Mouse (Mus musculus): ENCODE results near the gene Pawr.

Gene Pawr

DNA sequence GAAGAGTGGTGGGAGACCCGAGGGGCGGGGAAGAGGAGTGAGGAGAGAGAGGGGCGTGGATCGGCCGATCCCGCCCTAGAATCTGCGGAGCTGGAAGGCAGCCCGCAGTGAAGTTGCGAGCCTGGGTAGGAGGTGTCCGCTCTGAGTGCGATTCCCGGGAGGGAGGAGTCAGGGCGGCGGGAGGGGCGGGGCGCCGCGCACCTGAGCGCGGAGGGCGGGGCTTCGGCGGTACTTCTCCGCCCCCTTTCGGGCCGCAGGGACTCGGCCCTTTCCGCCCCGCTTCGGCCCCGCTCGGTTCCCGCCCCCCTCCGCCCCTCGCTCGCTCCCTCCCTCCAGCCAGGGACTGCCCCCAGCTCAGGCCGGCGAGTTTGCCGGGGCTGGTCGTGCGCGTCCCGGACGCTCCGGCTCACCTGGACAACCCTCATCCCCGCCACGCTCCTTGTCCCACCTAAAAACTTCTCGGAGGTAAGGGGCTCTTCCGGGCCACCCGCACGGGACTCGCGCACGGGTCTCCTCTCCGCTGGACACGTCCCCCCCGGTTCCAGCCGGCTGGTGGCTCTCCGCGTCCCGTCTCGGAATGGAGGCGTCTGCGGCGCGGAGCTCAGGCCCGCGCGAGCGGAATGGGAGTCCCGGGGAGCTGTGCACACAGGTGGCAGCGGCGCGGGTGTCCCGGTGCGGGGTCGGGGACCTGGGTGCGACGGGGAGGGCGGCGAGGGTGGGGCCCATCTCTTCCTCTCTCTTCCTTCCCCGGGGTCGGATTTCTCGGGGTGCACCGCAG lies at the start of gene Pawr:
Gene Pawr, plus strand, starts transcription at position 338 of the 778 bp plus-strand sequence.
- DNase-seq (ENCODE audit: low read depth, low spot score), result peak; percentile 67

DNA sequence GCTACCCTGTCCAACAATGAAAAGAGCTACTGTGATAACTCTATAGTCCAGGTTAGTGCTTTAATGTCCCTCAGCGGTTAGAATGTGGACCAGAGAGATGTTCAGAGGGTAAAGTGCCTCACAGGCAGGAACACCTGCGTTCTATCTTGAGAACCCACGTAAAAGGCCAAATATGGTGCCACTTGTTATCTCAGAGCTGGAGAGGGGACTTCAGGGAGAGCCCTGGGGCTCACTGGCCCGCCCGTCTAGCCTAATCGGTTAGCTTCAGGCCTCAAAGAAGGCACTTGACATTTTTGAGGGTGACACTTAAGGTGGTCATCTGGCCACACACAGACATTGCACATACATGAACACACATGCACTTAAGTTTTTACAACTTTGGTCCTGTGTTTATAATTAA lies 49.6 kb upstream of the Pawr start:
- DNase-seq (ENCODE audit: low read depth, low spot score), result no peak

DNA sequence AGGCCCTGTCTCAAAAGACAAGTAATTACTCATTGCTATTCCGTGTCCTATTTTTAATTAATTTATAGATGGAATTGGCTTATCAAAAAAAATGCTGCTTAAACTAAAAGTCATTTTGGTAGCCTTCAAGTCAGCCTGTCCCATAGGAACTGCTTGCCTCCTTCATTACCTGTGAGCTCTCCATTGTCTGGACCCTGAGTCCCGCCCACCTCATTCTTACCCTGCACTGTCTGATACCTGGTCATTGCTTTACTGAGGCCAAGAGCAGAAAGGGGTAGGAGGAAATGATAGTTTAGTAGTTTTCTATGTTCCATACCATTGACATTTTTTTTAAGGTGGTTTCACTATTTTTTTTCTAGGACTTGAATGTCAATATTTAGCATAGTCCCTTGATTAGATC lies 48.5 kb upstream of the Pawr start:
- no peak for DNase-seq (ENCODE audit: low read depth, low spot score)

DNA sequence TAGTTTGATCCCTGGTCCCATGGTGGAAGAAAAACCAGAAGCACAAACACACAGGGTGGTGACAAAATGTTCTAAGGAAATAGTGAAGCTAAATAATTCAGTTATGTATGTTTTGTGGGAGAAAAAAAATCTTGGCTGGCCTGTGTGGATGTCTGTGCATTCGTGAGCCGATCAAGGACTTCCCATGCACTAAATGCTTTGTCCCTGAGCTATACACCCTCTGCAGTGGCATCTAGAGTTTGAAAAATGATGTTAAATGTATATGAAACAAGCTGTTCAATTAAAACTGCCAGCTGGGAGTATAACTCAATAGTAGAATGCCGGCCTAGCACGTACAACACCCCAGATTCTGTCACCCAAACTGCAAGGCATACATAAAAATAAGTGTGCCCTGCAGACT lies 48.1 kb upstream of the Pawr start:
- DNase-seq (ENCODE audit: low read depth, low spot score), result no peak

DNA sequence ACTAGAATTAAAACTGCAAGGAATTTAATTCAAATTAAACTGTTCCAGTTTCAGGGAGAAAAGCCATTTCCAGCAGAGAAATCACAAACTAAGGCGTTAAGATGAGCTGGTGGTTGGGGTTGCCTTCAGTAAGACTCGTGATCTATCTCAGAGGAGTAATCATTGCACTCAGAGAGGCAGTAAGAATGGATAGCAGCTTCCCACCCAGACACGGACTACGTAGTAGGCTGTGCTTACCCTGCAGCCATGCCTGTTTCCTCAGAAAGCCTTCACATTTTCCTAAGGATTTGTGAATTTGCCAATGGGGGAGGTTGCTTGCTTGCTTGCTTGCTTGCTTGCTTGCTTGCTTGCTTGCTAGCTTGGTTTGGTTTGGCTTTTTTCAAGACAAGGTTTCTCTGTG lies 47.5 kb upstream of the Pawr start:
- DNase-seq (ENCODE audit: low read depth, low spot score), result no peak

DNA sequence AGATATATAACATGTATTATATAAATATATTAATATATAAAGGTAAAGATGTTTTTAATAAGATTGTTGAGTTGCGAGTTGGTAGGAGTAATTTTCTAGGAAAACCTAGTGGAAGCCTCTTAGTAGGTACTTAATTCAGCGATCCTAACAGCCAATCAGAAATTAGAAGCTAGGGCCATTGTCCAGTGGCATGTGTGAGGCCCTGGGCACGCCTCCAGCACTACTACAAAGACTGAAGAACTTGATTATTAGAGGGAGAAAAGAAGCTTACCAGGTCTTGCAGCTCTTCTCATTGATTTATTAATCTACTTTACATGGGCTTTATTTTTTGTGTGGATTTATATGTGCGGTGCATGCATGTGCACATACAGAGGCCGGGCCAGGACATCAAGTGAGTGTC lies 46.9 kb upstream of the Pawr start:
- no peak for DNase-seq (ENCODE audit: low read depth, low spot score)

DNA sequence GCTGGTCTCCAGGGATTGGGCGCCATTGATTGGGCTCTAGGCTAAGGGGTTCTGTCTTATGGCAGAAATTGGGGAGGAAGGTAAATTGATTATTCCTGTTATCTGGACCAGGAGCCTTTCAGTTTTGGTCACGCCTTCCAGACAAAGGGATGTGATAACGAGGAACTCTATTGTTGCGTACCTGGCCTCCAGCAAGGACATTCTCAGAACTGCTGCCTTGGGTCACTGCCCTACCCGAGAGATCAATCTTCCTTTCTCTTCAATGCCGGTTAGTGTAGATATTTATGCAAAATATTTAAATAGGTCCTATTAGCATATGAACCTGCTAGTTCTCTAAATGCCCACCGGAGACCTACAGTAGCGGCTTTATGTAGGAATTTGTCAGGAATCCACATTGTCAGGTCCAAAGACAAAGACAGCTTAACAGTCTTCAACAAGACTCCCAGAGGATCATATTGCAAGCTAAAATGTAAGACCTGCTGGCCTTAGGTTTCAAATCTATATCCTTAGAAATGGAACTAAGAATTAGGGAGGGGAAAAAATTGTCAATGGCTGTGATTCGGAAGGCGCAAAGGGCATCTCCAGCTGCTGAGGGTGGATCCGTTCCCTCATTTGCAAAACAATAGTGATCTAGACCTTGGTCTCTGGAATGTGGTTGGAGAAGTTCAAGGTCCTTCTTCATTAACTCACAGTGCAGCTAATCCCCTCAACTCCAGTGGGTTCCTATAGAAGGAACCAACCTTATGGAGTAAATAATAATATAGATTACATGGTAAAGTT lies 45.1 kb upstream of the Pawr start:
- DNase-seq (ENCODE audit: low read depth, low spot score), result no peak

DNA sequence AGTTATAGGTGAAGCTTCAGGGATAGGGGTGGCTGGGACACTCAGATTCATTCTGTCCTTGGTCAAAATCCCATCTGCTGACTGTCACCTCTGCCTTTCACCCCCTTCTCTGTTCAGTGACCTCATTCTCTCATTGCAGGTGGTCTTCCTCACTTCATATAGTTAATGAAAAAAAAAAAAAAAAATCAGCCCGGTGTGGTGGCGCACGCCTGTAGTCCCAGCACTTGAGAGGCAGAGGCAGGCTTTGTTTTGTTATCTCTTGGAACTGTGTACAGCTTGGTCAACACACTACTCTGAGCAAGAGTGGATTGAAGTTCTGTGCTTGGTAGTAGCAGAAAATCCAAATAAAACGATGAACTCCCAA lies 44.5 kb upstream of the Pawr start:
- no peak for DNase-seq (ENCODE audit: low read depth, low spot score)

DNA sequence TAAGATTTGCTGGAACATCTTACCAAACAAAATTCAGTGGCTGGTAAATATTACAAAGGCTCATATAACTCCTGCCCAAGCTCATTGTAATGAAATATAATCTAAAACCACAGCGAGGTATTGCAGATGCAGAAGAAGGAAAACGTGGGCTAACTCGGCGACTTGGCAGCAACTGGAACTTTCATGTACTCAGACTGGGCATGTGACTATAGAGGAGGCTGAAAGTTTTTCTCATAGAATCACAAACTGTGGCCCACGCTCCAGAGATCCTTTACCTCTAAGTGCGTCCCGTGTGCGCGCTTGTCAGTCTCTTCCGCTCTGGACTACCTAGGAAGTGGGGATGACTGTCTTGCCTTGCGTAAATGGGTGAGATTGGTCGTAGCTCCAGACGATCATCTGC lies 41.9 kb upstream of the Pawr start:
- no peak for DNase-seq (ENCODE audit: low read depth, low spot score)

DNA sequence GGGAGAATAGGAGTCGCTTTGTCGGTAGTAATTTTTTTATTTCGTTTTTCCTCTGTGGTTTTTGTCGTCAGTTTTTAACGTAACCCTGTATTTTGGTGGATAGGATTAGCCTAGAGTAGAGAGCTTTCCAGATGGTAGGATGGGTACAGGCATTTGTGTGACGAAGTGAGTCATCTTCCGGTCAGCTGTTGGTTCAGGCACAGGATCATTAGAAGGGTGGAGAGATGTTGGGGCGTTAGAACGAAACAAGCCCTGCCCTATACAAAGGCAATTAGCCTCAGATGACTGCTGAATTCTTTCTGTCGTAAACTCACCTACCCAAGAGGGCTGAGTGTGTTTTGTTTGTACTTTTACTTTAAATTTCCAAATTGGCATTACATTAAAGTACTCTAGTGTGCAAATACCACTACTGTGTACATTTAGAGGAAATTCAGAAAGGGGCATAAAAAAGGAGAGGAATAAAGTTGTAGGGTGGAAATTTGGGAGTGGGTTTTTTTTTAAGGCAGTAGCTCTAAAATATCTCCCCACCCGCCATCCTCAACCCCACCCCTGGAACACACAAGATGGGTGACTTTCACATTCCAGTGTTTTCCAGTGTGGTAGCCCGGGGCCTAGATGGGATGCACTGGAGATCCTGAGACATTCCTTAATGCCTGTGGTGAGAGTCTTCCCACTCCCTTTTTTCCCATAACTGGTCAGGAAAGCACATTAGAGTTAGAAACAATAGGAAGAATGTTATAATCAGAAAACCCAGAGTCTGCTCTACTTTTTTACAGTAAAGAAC lies 40.0 kb upstream of the Pawr start:
- DNase-seq (ENCODE audit: low read depth, low spot score), result no peak

DNA sequence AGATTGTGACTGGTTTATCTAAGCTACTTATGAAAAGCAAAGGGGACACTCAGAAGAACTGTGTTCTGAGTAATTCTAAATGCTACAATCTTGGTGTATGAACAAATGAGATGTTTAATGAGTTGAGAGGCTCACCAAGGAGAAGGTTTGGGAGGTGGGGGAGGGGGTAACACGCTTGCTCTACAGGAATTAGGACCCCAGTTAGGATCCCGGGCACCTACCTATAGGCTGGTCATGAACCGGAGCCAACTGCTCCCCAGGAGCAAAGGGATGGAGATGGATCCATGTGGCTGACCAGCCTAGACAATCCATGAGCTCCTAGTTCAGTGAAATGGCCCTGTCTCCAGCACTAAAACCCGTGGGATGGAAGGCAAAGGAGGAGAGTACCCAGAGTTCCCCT lies 39.3 kb upstream of the Pawr start:
- no peak for DNase-seq (ENCODE audit: low read depth, low spot score)

DNA sequence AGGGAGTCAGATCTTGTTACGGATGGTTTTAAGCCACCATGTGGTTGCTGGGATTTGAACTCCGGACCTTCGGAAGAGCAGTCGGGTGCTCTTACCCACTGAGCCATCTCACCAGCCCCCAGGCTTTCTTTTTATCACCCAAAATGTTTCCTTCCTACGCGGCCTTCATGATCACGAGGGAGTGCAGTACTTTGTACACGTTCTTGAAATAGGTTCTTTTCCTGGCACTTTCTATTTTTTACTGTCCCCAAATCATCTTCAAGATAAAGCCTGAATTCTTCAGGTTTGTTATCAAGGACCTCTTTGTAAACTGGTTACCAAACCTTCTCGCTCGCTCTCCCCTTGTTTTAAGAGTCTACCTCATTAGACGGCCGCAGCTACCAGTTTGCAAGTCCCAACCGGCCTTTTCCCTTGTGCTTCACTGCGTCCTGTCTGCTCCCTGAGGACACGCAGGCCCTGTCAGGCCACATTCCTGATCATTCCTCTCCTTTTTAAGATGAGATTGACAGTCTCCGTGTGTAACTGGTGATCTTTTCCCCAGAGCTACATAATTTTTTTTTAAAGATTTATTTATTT lies 38.2 kb upstream of the Pawr start:
- DNase-seq (ENCODE audit: low read depth, low spot score), result no peak

DNA sequence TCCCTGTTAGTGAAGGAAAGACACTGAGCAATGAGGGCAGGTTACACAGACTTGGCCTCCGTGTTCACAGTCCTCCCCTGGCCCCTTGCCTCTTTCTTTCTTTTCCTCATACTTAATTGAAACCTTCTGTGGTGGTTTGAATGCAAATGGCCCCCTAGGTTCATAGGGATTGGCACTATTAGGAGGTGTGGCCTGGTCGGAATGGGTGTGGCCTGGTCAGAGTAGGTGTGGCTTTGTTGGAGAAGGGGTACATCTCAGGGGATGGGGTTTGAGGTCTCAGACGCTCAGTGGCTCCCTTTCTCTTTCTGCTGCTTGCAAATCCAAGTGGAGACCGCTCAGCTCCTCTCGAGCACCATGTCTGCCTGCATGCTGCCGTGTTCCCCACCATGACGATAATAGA lies 37.2 kb upstream of the Pawr start:
- DNase-seq (ENCODE audit: low read depth, low spot score), result no peak

DNA sequence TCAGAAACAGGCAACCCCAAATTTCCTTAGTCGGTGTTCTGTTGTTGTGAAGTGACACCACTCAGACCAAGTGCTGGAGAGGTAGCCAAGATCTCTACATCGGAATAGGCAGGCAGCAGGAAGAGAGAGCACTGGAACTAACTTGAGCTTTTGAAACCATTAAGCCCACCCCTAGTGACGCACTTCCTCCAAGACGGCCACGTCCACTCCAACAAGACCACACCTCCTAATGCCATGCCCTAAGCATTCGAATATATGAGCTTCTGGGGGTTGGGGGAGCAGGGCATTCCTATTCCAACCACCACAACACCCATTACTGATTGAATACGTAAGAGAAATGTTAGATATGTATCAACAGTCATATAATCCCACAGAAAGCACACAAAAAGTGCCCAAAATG lies 35.5 kb upstream of the Pawr start:
- no peak for DNase-seq (ENCODE audit: low read depth, low spot score)

DNA sequence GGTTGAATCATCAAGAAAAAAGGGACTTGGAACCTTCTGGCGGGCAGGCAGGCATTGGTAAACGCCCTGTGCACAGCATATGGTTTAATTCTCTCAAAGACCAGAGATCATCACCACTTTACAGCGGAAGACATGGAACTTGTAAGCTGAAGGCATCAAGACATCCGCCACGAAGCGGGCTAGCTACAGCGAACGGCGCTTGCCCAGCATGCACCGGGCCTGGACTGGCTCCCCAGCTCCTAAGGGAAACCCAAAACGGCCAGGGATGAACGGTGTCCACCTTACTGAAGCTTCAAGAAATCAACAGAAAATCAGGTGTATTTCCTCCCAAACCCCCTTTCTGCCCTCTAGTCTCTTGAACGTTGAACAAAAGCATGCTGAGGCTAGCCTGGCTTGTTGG lies 33.7 kb upstream of the Pawr start:
- no peak for DNase-seq (ENCODE audit: low read depth, low spot score)

DNA sequence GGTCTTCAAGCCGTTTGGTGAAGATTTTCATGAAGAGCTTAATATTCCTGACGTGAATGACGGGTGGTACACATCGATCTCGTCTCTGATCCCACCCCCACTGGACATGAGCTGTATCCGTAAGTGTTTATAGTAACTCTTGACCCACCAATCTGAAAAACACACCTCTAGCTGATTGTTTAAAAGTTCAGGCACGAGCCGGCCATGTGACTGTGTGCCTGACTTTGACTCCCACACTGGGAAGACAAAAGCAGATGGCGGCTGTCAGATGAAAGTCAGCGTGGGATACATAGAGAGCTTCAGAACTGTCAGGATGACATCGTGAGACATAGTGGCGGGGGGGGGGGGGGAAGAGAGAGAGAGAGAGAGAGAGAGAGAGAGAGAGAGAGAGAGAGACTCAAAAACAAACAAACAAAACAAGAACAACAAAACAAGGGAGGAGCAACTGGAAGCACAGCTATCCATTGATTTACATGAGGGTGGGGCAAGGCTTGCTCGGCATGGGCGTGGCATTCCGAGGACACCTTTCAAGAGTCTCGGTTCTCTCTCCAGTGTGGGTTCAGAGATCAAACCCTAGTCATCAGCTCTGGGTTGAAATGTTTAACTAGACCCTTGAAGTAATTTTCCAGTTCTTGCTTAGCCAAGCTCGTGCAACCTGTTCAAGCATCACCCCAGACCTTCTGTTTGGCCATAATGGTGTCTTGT lies 32.9 kb upstream of the Pawr start:
- DNase-seq (ENCODE audit: low read depth, low spot score), result no peak

DNA sequence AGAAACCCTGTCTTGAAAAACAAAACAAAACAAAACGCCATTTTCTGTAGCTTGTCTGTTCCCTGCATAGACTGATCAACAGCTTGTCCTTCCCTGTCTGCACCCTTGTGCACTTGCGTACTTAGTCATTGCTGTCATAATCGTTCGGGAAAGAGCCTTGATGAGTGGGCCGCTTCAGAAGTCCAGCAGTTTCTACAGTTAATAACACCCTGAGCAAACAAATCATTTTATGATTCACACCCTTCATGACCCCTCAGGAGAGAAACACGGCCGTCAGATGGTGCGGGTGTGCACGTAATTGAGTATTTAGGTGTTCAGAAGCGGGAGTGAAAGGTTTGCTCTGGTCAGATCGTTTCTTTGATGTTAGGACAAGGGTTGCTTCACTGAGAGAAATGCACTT lies 32.1 kb upstream of the Pawr start:
- DNase-seq (ENCODE audit: low read depth, low spot score), result no peak

DNA sequence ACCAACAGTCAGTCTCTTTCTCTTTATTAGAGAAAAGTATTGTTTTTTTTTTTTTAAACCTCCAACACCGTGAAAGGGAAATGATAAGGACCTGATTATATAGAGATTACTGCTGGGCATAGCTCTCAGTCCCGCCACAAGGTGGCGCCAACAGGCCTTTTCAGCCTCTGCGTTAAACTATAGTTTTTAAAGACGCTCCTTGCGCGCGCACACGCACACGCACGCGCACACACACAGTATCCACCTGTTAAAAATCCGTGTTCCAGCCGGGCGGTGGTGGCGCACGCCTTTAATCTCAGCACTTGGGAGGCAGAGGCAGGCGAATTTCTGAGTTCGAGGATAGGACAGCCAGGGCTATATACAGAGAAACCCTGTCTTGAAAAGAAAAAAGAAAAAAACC lies 31.1 kb upstream of the Pawr start:
- peak; percentile 63 for DNase-seq (ENCODE audit: low read depth, low spot score)

DNA sequence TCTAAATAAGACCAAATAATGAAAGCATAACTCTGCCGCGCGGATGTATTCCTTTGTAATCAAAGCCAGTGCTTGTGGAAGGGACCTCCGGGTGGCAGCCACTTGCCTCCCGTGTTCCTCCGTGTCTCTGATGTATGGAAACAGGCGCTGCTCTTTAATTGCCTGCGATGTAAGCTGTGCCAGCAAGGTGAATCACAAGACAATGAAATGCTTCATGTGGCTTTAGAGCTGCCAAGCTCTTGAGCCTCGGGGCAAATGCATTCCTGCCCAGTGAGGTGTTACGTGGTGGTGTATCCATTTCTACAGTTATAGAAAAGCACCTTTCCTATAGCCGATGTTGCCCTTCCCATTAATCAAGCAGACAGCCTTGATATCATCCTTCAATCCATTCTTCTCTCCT lies 24.1 kb upstream of the Pawr start:
- no peak for DNase-seq (ENCODE audit: low read depth, low spot score)

DNA sequence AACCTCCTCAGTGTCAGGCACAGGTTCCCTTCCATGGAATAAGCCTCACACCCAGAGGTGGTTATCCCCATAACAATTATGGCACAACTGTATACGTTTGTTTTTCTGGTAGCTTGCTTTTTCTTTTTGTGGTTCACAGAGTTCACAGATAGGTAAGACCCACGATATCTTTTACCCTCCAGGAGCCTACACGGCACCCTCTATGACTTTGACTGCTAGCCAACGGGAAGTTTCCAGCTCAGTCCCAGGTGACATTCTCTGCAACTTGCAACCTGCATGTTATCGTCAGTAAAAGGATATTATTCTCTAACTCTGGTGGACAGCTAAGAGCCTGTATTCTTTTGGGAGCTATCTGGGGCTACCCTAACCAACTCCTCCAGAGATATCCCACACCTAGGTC lies 21.7 kb upstream of the Pawr start:
- DNase-seq (ENCODE audit: low read depth, low spot score), result no peak

DNA sequence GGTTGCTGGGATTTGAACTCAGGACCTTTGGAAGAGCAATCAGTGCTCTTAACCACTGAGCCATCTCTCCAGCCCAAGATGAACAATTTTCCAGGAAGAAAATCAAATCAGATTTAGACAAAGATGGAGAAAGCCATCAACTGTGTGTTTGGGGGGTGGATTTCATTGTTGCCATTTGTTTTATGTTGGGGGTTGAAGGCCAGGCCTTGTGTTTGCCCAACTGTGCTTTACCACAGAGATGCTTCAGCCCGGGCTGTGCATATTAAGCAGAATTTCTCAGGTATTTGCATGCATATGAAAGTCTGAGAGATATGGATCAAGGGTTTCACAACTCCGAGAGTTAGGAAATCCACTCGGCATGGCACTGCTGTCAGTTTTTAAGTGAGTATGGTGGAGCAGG lies 20.5 kb upstream of the Pawr start:
- DNase-seq (ENCODE audit: low read depth, low spot score), result no peak

DNA sequence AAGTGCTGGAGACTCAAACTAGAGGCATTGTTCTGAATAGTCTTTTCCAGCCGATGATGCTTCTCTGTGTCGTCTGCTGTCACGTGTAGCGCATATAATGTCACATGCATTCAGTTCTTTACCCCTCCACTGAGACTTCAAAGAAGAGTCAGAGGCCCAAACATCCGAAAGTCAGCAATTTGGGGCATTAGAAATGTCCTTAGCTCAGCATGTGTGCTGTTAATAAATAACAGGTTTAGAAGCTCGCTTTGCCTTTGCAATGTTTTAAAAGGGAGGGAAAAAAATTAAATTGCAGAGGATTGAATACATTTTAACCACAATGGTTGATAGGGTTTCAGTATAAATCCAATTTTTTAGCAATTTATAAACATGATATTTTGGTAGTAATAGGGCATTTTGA lies 18.1 kb upstream of the Pawr start:
- DNase-seq (ENCODE audit: low read depth, low spot score), result no peak

All from retina, postnatal 7 days (tissue).